Mouse (Mus musculus) large intestine, adult 2 months (tissue): ENCODE data around the gene Fgd1. TPM values are rescaled to one million over a fixed set of nuclear protein-coding genes. Genes with fewer than 3 reads are reported as not detected.

ENCODE experiments used
- DNase-seq: peaks from one replicate; pipeline ENCODE4 v3.0.0-alpha.2; 2012; ENCODE audit warnings: low read depth, low spot score
- WGBS: fragments of 180-500 bp; shearing (Covaris S2); methylation state at CpG from one replicate; pipeline ENCODE4 v1.1.7; 2018; 5-methylcytosine and 5-hydroxymethylcytosine counted together
- polyA plus RNA-seq: library from polyadenylated mRNA; depleted of rRNA; stranded (reverse); fragments of >200 nt; gene quantifications from 2 replicates; pipeline ENCODE4 v1.2.3, GENCODE M21; 2012; rRNA removed

The Fgd1 gene
- polyA plus RNA-seq = 2.3 and 2.4 TPM in 2 replicates

- WGBS = 96% methylated on average over 8 of the region's 8 CpGs
- no peak for DNase-seq
These were observed at the start of gene Fgd1 for GRCm38 (mm10) chrX:151045850-151046249. Fgd1 (plus strand) TSS chrX:151046150.

GRCm38 (mm10) chrX:150996775-150997174 is 49.2 kb upstream of the Fgd1 start:
- DNase-seq = no peak
- WGBS = 92% methylated on average over 3 of the region's 3 CpGs

GRCm38 (mm10) chrX:151016938-151017877 is 28.7 kb upstream of the Fgd1 start, which contains the start of gene Gnl3l:
Gnl3l (minus strand) TSS chrX:151017322.
- peak; percentile 42 for DNase-seq
- WGBS = 20% methylated on average over 42 of the region's 43 CpGs

GRCm38 (mm10) chrX:151017897-151018296 is 28.1 kb upstream of the Fgd1 start:
- DNase-seq = no peak
- 19% methylated on average over 3 of the region's 3 CpGs for WGBS

- 83% methylated on average over 3 of the region's 3 CpGs for WGBS
These were observed 27.2 kb upstream of the Fgd1 start for GRCm38 (mm10) chrX:151018798-151019197.

GRCm38 (mm10) chrX:151031400-151031799 is 14.6 kb upstream of the Fgd1 start:
- WGBS = 56% methylated on average over 3 of the region's 3 CpGs
- no peak for DNase-seq

More at GRCm38 (mm10) chrX:151018798-151019197, 27.2 kb upstream of the Fgd1 start:
- DNase-seq = no peak

GRCm38 (mm10) chrX:151041223-151041622 is 4.7 kb upstream of the Fgd1 start:
- WGBS = 71% methylated on average over 5 of the region's 5 CpGs

GRCm38 (mm10) chrX:151046321-151046720 is 371 bp downstream of the Fgd1 start:
- no peak for DNase-seq
- WGBS = 40% methylated on average over 11 of the region's 11 CpGs

More at GRCm38 (mm10) chrX:151041223-151041622, 4.7 kb upstream of the Fgd1 start:
- DNase-seq = no peak

- DNase-seq = peak; percentile 18
- 18% methylated on average over 46 of the region's 62 CpGs for WGBS
These were observed 954 bp downstream of the Fgd1 start for GRCm38 (mm10) chrX:151046777-151047430.

- 32% methylated on average over 52 of the region's 56 CpGs for WGBS
- no peak for DNase-seq
These were observed 1.6 kb downstream of the Fgd1 start for GRCm38 (mm10) chrX:151047431-151048058.

GRCm38 (mm10) chrX:151049661-151050215 is 3.8 kb downstream of the Fgd1 start:
- 63% methylated on average over 8 of the region's 8 CpGs for WGBS
- DNase-seq = no peak

GRCm38 (mm10) chrX:151050337-151050736 is 4.4 kb downstream of the Fgd1 start:
- WGBS = 69% methylated on average over 7 of the region's 7 CpGs
- no peak for DNase-seq

- no peak for DNase-seq
- 79% methylated on average over 5 of the region's 6 CpGs for WGBS
These were observed 8.5 kb downstream of the Fgd1 start for GRCm38 (mm10) chrX:151054489-151054888.

- no peak for DNase-seq
- WGBS = 13% methylated on average over 1 of the region's 1 CpGs
These were observed 9.6 kb downstream of the Fgd1 start for GRCm38 (mm10) chrX:151055559-151055958.

GRCm38 (mm10) chrX:151059346-151059745 is 13.4 kb downstream of the Fgd1 start:
- DNase-seq = no peak
- 59% methylated on average over 1 of the region's 1 CpGs for WGBS

- no peak for DNase-seq
- WGBS = 62% methylated on average over 3 of the region's 3 CpGs
These were observed 15.8 kb downstream of the Fgd1 start for GRCm38 (mm10) chrX:151061615-151062299.

- no peak for DNase-seq
- WGBS = 85% methylated on average over 7 of the region's 7 CpGs
These were observed 20.2 kb downstream of the Fgd1 start for GRCm38 (mm10) chrX:151066071-151066666.

- no peak for DNase-seq
- WGBS = 91% methylated on average over 5 of the region's 5 CpGs
These were observed 21.9 kb downstream of the Fgd1 start for GRCm38 (mm10) chrX:151067876-151068275.

GRCm38 (mm10) chrX:151076007-151076406 is 30.1 kb downstream of the Fgd1 start:
- DNase-seq = no peak
- 89% methylated on average over 5 of the region's 5 CpGs for WGBS
